Comparison of ENCODE assay signal across 8 mouse cellular contexts in the genomic region with DNA sequence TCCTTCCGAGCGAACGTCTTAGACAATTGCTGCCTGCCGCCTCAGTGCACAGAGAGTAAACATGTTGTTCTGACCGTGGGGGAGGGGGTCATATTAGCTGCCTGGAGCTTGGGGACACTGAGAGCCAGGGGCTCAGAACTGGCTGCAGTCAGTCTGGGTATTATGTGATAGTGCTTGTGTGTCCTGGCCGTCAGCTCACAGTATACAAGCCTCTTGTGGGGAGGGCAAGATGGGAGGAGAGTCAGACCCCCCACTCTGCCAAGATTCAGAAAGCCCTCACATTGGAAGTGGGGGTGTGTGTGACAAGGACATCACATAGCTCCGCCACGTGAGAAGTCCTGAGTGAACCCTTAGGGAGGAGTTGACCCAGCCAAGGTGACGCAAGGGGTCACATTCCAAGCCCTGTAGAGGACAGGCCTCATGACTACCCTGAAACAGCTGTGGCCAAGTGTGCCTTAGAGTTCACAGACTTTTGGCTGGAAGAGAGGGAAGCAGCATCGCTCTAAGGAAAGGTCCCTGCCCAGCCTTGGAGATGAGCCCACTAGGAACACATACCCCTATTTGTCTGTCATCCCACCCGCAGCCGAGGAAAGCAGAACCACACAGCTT. TPM values are rescaled to one million over a fixed set of nuclear protein-coding genes. Genes with fewer than 3 reads are reported as not detected.
DNase-seq lines count a peak whose midpoint lies in the region; ATAC-seq and TF ChIP-seq lines count a peak whose summit lies in the region.

No protein-coding gene starts in this region.

- H3K27ac ChIP-seq in hindbrain, postnatal 0 days, result peak overlapping the region; percentile 78; the same call in 1 of the 2 replicates
- H3K27ac ChIP-seq in liver, embryonic 15.5 days (replicated peaks), result peak overlapping the region; percentile 64; the same call in 1 of the 2 replicates

- peaks cover 62% of the 10 kb centered on the region for H3K27me3 ChIP-seq in E14TG2a.4 (ENCODE audit: insufficient read depth, low read length)
- H3K27me3 ChIP-seq in hindbrain, postnatal 0 days (ENCODE audit: insufficient read depth, low read length), result no peaks in the 10 kb centered on the region
- peaks cover 82% of the 10 kb centered on the region for H3K27me3 ChIP-seq in liver, embryonic 15.5 days

- 17% methylated on average over 12 of the region's 12 CpGs for WGBS in hindbrain, postnatal 0 days
- 45% methylated on average over 12 of the region's 12 CpGs for whole genome bisulfite sequencing in liver, embryonic 15.5 days (ENCODE audit: insufficient replicate concordance)

- peak overlapping the region; percentile 70 for H3K4me3 ChIP-seq in E14TG2a.4 (replicated peaks; ENCODE audit: low read length)
- 0 out of 2 replicates have a peak overlapping the region, but pooled peaks have one; percentile 20 for H3K4me3 ChIP-seq in hindbrain, postnatal 0 days (ENCODE audit: low read length)
- peak overlapping the region; percentile 32; the same call in 1 of the 2 replicates for H3K4me3 ChIP-seq in liver, embryonic 15.5 days (replicated peaks)

- peaks cover 86% of the 10 kb centered on the region for H3K4me1 ChIP-seq in E14TG2a.4 (replicated peaks; ENCODE audit: low read depth, low read length)
- peaks cover 28% of the 10 kb centered on the region for H3K4me1 ChIP-seq in hindbrain, postnatal 0 days (ENCODE audit: insufficient read depth, low read length)
- H3K4me1 ChIP-seq in liver, embryonic 15.5 days (replicated peaks), result peaks cover 71% of the 10 kb centered on the region

- peaks cover 6% of the 10 kb centered on the region; the same call in 1 of the 2 replicates for H3K36me3 ChIP-seq in E14TG2a.4 (ENCODE audit: insufficient read depth, low read length)
- no peaks in the 10 kb centered on the region for H3K36me3 ChIP-seq in hindbrain, postnatal 0 days (ENCODE audit: insufficient read depth, low read length)
- H3K36me3 ChIP-seq in liver, embryonic 15.5 days (replicated peaks), result no peaks in the 10 kb centered on the region

- no peak for TF ChIP-seq CTCF in E14TG2a.4 (conservative IDR thresholded peaks at IDR 0.05; ENCODE audit: low read length)
- no peak for TF ChIP-seq CTCF in hindbrain, postnatal 0 days (IDR thresholded peaks at IDR 0.05; ENCODE audit: low read depth)

- H3K9ac ChIP-seq in hindbrain, postnatal 0 days (replicated peaks; ENCODE audit: low read length), result peak overlapping the region; percentile 44; the same call in 1 of the 2 replicates
- H3K9ac ChIP-seq in liver, embryonic 15.5 days, result no peak overlapping the region

- DNase-seq in adrenal gland, postnatal 10 days, result peak; percentile 83
- DNase-seq in gastrocnemius, postnatal 10 days, result peak; percentile 67
- peak; percentile 43 for DNase-seq in hindbrain, postnatal 0 days (ENCODE audit: low spot score)
- peak; percentile 99 for DNase-seq in skeletal muscle tissue, adult 2 months (ENCODE audit: low read depth, low spot score)
- DNase-seq in retina, postnatal 1 day, result no peak
- no peak for DNase-seq in spleen, postnatal 14 days (ENCODE audit: low spot score in 2 of 2)

- no peaks in the 10 kb centered on the region for H3K9me3 ChIP-seq in E14TG2a.4 (ENCODE audit: low read length)
- no peaks in the 10 kb centered on the region for H3K9me3 ChIP-seq in hindbrain, postnatal 0 days (ENCODE audit: low read length)
- H3K9me3 ChIP-seq in liver, embryonic 15.5 days (replicated peaks), result no peaks in the 10 kb centered on the region

- no peak for ATAC-seq in hindbrain, postnatal 0 days
- no peak for ATAC-seq in liver, embryonic 15.5 days (ENCODE audit: insufficient read depth)

- peak overlapping the region; percentile 40 for H3K4me2 ChIP-seq in hindbrain, postnatal 0 days (ENCODE audit: low read depth, low read length)
- peak overlapping the region; percentile 28 for H3K4me2 ChIP-seq in liver, embryonic 15.5 days

RNA-seq across cellular contexts. Expression of gene Tns2, which starts 3.8 kb away (rescaled TPM):
- total RNA-seq in adrenal gland, postnatal 10 days (2021), result 10 to 100 TPM; 64.5 to 84.6 TPM
- total RNA-seq in gastrocnemius, postnatal 10 days (2021), result 10 to 100 TPM; 38.8 to 41.9 TPM
- total RNA-seq in hindbrain, postnatal 0 days (2014; rRNA removed), result 9.2 TPM in 2 replicates
- 5.5 and 6.2 TPM in 2 replicates for polyA plus RNA-seq in hindbrain, postnatal 0 days (2015; fragmentation: Nextera tagmentation; extraction: Ambion mirVana)
- polyA plus RNA-seq in liver, embryonic 15.5 days (2015; fragmentation: Nextera tagmentation; extraction: Ambion mirVana), result 4.7 and 5.4 TPM in 2 replicates

RNA-seq across cellular contexts. Expression of gene Eif4b, which starts 30.5 kb away (rescaled TPM):
- 100 to 1,000 TPM; 248 to 266 TPM for total RNA-seq in adrenal gland, postnatal 10 days (2021)
- total RNA-seq in gastrocnemius, postnatal 10 days (2021), result 100 to 1,000 TPM; 151 to 152 TPM
- 114 and 121 TPM in 2 replicates for total RNA-seq in hindbrain, postnatal 0 days (2014; rRNA removed)
- polyA plus RNA-seq in hindbrain, postnatal 0 days (2015; fragmentation: Nextera tagmentation; extraction: Ambion mirVana), result 63.4 and 65.1 TPM in 2 replicates
- polyA plus RNA-seq in liver, embryonic 15.5 days (2015; fragmentation: Nextera tagmentation; extraction: Ambion mirVana), result 43.5 and 48.3 TPM in 2 replicates

RNA-seq across cellular contexts. Expression of gene Spryd3, which starts 32.0 kb away (rescaled TPM):
- total RNA-seq in adrenal gland, postnatal 10 days (2021), result 10 to 100 TPM; 27.4 to 31.5 TPM
- total RNA-seq in gastrocnemius, postnatal 10 days (2021), result 10 to 100 TPM; 14.2 to 14.8 TPM
- total RNA-seq in hindbrain, postnatal 0 days (2014; rRNA removed), result 113 and 118 TPM in 2 replicates
- polyA plus RNA-seq in hindbrain, postnatal 0 days (2015; fragmentation: Nextera tagmentation; extraction: Ambion mirVana), result 98.6 and 110 TPM in 2 replicates
- 12.9 and 14.6 TPM in 2 replicates for polyA plus RNA-seq in liver, embryonic 15.5 days (2015; fragmentation: Nextera tagmentation; extraction: Ambion mirVana)

RNA-seq across cellular contexts. Expression of gene Igfbp6, which starts 40.1 kb away (rescaled TPM):
- total RNA-seq in adrenal gland, postnatal 10 days (2021), result 10 to 100 TPM; 40.3 to 48.1 TPM
- total RNA-seq in gastrocnemius, postnatal 10 days (2021), result 10 to 100 TPM; 66.0 to 77.5 TPM
- 5.6 and 12.8 TPM in 2 replicates for total RNA-seq in hindbrain, postnatal 0 days (2014; rRNA removed)
- polyA plus RNA-seq in hindbrain, postnatal 0 days (2015; fragmentation: Nextera tagmentation; extraction: Ambion mirVana), result 9.7 and 11.5 TPM in 2 replicates
- polyA plus RNA-seq in liver, embryonic 15.5 days (2015; fragmentation: Nextera tagmentation; extraction: Ambion mirVana), result 1.8 and 1.9 TPM in 2 replicates

RNA-seq across cellular contexts. Expression of gene Soat2, which starts 46.3 kb away (rescaled TPM):
- 1 to 10 TPM; 4.9 to 8.1 TPM for total RNA-seq in adrenal gland, postnatal 10 days (2021)
- total RNA-seq in gastrocnemius, postnatal 10 days (2021), result under 1 TPM; 0.14 to 0.27 TPM
- 0.16 TPM in 1 of 2 replicates, not detected in the other for total RNA-seq in hindbrain, postnatal 0 days (2014; rRNA removed)
- polyA plus RNA-seq in hindbrain, postnatal 0 days (2015; fragmentation: Nextera tagmentation; extraction: Ambion mirVana), result 0.09 TPM in 1 of 2 replicates, not detected in the other
- 33.1 and 34.7 TPM in 2 replicates for polyA plus RNA-seq in liver, embryonic 15.5 days (2015; fragmentation: Nextera tagmentation; extraction: Ambion mirVana)

Comparison
In these comparisons a context has a peak if more than half of its experiments do, and no peak if none do; other contexts are left out.
1. H3K4me3 ChIP-seq: peak in every context shown above with its lines; median percentile 70 in E14TG2a.4; 32 in liver, embryonic 15.5 days; 20 in hindbrain, postnatal 0 days.
2. DNase-seq: peak in adrenal gland, postnatal 10 days (single experiment), gastrocnemius, postnatal 10 days (single experiment), hindbrain, postnatal 0 days (single experiment) and skeletal muscle tissue, adult 2 months (single experiment); none in retina, postnatal 1 day (single experiment) and spleen, postnatal 14 days (0 of 2).